Mouse (Mus musculus) neural tube, embryonic 13.5 days (tissue): ENCODE results near the gene Gprc5b. TPM values are rescaled to one million over a fixed set of nuclear protein-coding genes. Genes with fewer than 3 reads are reported as not detected.

ENCODE experiments used
- ATAC-seq: fragments of 200-750 bp; cut with Nextera tagmentation; 2 replicates; pipeline ENCODE4 v1.8.0; 2017; ENCODE audit warnings: low read depth, mild to moderate bottlenecking, moderate TSS enrichment, moderate library complexity
- H3K27ac ChIP-seq: fragments of 300-500 bp; sonication (generic); replicated peaks from 2 replicates; pipeline ENCODE4 v1.5.1; 2015; ENCODE audit warnings: moderate library complexity, mild to moderate bottlenecking, inconsistent platforms
- H3K27me3 ChIP-seq: fragments of 300-500 bp; sonication (generic); 2 replicates; pipeline ENCODE4 v1.6.1; 2015; ENCODE audit warnings: mild to moderate bottlenecking, inconsistent platforms
- H3K36me3 ChIP-seq: fragments of 300-500 bp; sonication (generic); 2 replicates; pipeline ENCODE4 v1.6.1; 2015; ENCODE audit warnings: mild to moderate bottlenecking, inconsistent platforms
- H3K4me1 ChIP-seq: fragments of 300-500 bp; sonication (generic); replicated peaks from 2 replicates; pipeline ENCODE4 v1.6.1; 2015; ENCODE audit warnings: inconsistent platforms
- H3K4me2 ChIP-seq: fragments of 300-500 bp; sonication (generic); 2 replicates; pipeline ENCODE4 v1.6.1; 2015; ENCODE audit warnings: inconsistent platforms, mild to moderate bottlenecking, moderate library complexity
- H3K4me3 ChIP-seq: fragments of 300-500 bp; sonication (generic); 2 replicates; pipeline ENCODE4 v1.5.1; 2015; ENCODE audit warnings: mild to moderate bottlenecking, inconsistent platforms
- H3K9ac ChIP-seq: fragments of 300-500 bp; sonication (generic); 2 replicates; pipeline ENCODE4 v1.6.1; 2015; ENCODE audit warnings: moderate library complexity, mild to moderate bottlenecking, inconsistent platforms
- H3K9me3 ChIP-seq: fragments of 300-500 bp; sonication (generic); 2 replicates; pipeline ENCODE4 v1.6.1; 2016; ENCODE audit warnings: inconsistent platforms
- WGBS: fragments of 180-500 bp; shearing (Covaris S2); methylation state at CpG from one replicate; pipeline ENCODE4 v1.1.7; 2015; 5-methylcytosine and 5-hydroxymethylcytosine counted together
- polyA plus RNA-seq: library from polyadenylated mRNA; unstranded; fragments of >200 nt; fragmentation: Nextera tagmentation; extraction: Ambion mirVana; gene quantifications from 2 replicates; pipeline ENCODE4 v1.2.1, GENCODE M21; 2015

Gprc5b gene
- polyA plus RNA-seq, 1 experiment from 2014 or later = 6.9 TPM

DNA sequence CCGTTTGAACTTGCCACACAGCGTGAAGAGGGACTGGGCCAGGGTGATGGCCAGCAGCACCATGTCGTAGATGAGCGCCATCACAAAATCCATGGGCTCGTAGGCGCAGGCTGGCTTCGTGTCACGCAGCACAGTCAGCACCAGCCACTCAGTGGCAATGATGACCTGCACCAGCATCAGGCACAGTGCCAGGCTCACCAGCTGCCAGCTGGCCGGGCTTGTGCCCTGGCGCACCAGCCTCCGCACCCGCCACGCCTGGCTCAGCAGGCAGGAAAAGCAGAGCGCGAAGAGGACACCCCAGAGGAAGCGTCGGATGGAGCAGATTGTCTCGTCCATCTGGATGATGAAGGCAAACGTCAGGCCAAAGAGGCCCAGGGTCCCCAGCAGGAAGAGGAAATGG is 11.1 kb downstream of the Gprc5b start:
- H3K36me3 ChIP-seq = 0 out of 2 replicates have a peak, but pooled peaks cover 12% of the 10 kb centered on the region
- peaks cover 37% of the 10 kb centered on the region for H3K4me1 ChIP-seq
- no peak overlapping the region for H3K4me3 ChIP-seq
- H3K27ac ChIP-seq = peak overlapping the region; percentile 30
- H3K27me3 ChIP-seq = no peaks in the 10 kb centered on the region
- H3K4me2 ChIP-seq = no peak overlapping the region
- ATAC-seq = peak; percentile 56
- H3K9me3 ChIP-seq = no peaks in the 10 kb centered on the region
- H3K9ac ChIP-seq = no peak overlapping the region
- 72% methylated on average over 19 of the region's 19 CpGs for WGBS

DNA sequence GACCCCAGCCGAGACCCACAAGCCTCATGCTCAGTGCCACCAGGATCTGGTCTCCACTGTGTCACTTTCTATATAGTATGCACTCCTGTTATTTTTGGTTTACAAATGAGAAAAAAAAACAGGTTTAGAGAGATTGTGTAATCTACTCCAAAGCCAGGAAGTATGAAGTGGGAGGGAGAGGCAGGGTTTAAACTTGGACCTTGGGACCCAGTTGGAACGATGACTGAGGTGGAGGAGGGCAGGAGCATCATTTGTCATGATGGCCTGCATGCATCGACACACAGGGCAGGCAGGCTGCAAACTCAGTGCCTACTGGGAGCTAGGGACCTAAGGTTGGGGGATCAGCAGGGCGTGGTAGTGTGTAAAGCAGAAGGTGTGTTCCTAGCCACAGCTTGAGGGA is 12.4 kb downstream of the Gprc5b start:
- Histone ChIP-seq H3K4me2 (no peak overlapping the region), H3K27me3 (no peaks in the 10 kb centered on the region), H3K9ac (no peak overlapping the region), H3K4me3 (no peak overlapping the region), H3K27ac (no peak overlapping the region), H3K36me3 (0 out of 2 replicates have a peak, but pooled peaks cover 12% of the 10 kb centered on the region), H3K4me1 (peaks cover 40% of the 10 kb centered on the region), H3K9me3 (no peaks in the 10 kb centered on the region)
- no peak for ATAC-seq
- 84% methylated on average over 4 of the region's 4 CpGs for WGBS

DNA sequence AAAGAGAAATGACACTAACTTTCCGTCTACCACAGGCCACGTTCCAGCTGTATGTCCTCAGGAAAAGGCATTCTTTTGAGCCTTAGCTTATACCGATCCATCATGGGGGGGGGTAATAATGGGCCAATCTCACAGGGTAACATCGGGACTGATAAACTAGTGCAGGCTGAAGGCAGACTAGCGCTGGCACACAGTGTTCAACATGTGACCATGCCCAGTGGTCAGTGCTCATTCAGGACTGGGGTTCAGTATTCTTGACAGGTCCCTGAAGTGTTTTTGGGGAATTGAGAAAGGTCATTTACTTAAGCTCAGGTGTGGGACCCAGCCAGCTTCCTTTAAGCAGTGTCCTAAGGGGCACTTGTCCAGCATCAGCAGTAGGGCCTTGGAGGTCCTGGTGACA is 13.2 kb downstream of the Gprc5b start:
- no peak overlapping the region for H3K4me2 ChIP-seq
- no peaks in the 10 kb centered on the region for H3K9me3 ChIP-seq
- 0 out of 2 replicates have a peak overlapping the region, but pooled peaks have one; percentile 1 for H3K9ac ChIP-seq
- H3K36me3 ChIP-seq = 0 out of 2 replicates have a peak, but pooled peaks cover 12% of the 10 kb centered on the region
- no peak overlapping the region for H3K27ac ChIP-seq
- 87% methylated on average over 5 of the region's 5 CpGs for WGBS
- no peaks in the 10 kb centered on the region for H3K27me3 ChIP-seq
- ATAC-seq = no peak
- peaks cover 40% of the 10 kb centered on the region for H3K4me1 ChIP-seq
- no peak overlapping the region for H3K4me3 ChIP-seq

GRCm38 (mm10) chr7:118981346-118981745 is 13.7 kb downstream of the Gprc5b start:
- Histone ChIP-seq H3K4me1 (peaks cover 42% of the 10 kb centered on the region), H3K27me3 (no peaks in the 10 kb centered on the region), H3K9ac (0 out of 2 replicates have a peak overlapping the region, but pooled peaks have one; percentile 1), H3K4me3 (no peak overlapping the region), H3K36me3 (0 out of 2 replicates have a peak, but pooled peaks cover 12% of the 10 kb centered on the region), H3K27ac (no peak overlapping the region), H3K4me2 (no peak overlapping the region), H3K9me3 (no peaks in the 10 kb centered on the region)
- WGBS = 85% methylated on average over 4 of the region's 4 CpGs
- no peak for ATAC-seq

- H3K4me2 ChIP-seq = no peak overlapping the region
- peaks cover 40% of the 10 kb centered on the region for H3K4me1 ChIP-seq
- ATAC-seq = no peak
- no peaks in the 10 kb centered on the region for H3K27me3 ChIP-seq
- 87% methylated on average over 9 of the region's 9 CpGs for WGBS
- no peak overlapping the region for H3K9ac ChIP-seq
- H3K9me3 ChIP-seq = no peaks in the 10 kb centered on the region
- no peak overlapping the region for H3K4me3 ChIP-seq
- H3K27ac ChIP-seq = no peak overlapping the region
- H3K36me3 ChIP-seq = peaks cover 17% of the 10 kb centered on the region; the same call in 1 of the 2 replicates
Measured at GRCm38 (mm10) chr7:118979708-118980107, 15.3 kb downstream of the Gprc5b start.

DNA sequence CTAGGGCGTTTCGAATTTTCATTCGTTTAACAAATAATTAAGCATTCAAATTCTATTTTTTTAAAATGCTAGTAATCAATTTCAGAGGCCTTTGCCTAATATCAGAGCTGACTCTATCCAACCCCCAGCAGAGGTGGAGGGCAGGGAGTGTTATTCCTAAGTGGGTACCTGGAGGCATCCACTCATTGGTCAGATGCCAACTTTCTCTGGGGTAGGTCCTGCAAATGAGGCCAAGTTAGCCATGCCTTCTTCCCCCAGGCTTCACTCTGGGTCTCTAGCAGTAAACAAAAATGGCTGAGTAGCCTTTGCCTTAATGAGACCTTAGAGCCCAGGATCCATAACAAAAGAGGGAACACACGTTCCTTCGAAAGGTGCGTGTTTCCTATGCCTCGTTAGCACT is 15.9 kb downstream of the Gprc5b start:
- H3K27ac ChIP-seq = no peak overlapping the region
- no peak overlapping the region for H3K4me3 ChIP-seq
- H3K9me3 ChIP-seq = no peaks in the 10 kb centered on the region
- H3K4me1 ChIP-seq = peaks cover 37% of the 10 kb centered on the region
- no peak for ATAC-seq
- peaks cover 22% of the 10 kb centered on the region; the same call in 1 of the 2 replicates for H3K36me3 ChIP-seq
- H3K27me3 ChIP-seq = no peaks in the 10 kb centered on the region
- H3K4me2 ChIP-seq = no peak overlapping the region
- H3K9ac ChIP-seq = no peak overlapping the region
- WGBS = 87% methylated on average over 7 of the region's 7 CpGs

DNA sequence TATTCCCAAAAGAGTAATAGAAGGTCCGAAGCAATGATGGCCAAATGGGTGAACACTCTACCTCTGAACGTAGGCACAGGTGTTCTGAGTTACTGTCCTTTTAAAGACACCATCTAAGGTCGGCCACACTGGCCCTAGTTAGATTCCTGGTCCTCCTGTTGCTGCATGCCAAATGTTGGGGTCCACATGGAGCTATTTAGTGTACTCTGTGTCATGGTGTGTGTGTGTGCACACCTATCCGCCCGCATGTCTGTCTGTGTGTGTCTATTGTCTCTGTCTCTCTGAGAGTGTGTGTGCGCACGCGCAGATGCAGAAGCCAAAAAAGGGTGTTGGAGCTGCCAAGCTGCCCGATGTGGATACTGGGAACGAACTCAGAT is 17.9 kb downstream of the Gprc5b start:
- ATAC-seq = no peak

DNA sequence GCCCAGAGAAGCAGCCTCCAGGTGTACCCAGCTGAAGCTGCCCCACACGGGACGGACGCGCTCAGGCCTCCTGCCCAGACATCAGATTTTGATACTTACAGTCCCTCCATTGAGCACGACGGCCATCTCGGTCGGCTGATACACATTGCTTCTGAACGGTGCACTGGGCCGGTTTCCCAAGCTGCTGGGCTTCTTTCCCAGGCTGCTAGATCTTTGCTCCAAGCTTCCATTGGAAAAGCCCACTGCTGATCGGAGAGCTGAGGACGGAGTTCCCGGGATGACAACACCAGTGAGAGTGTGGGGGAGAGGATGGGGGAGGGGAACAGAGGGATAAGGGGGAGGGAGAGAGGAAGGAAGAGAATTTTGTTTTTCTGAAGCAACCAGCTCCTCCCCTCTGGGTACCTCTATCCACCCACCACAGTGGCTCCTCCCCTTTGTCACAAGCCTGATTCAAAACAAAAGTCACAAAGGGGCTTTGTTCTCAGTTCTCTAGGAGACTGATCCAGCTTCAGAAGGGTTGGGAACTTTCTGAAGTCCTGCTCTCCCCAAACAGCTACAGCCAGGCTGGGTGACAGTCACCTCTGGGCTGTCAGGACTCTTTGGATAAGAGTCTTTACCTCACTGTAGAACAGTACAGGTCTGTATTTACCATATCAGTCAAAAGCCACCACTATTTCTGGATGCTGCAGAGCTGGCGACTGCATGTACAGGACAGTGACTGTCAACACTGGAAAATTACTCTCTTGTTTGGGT is 18.4 kb downstream of the Gprc5b start:
- Histone ChIP-seq H3K9ac (peak overlapping the region; percentile 55; the same call in 1 of the 2 replicates), H3K4me3 (peak overlapping the region; percentile 21), H3K36me3 (peaks cover 19% of the 10 kb centered on the region; the same call in 1 of the 2 replicates), H3K27ac (peak overlapping the region; percentile 59), H3K9me3 (no peaks in the 10 kb centered on the region), H3K27me3 (no peaks in the 10 kb centered on the region), H3K4me2 (peak overlapping the region; percentile 40), H3K4me1 (peaks cover 48% of the 10 kb centered on the region)
- ATAC-seq = peak; percentile 57
- WGBS = 42% methylated on average over 14 of the region's 14 CpGs

More for the DNA sequence above, 17.9 kb downstream of the Gprc5b start:
- Histone ChIP-seq H3K27ac (peak overlapping the region; percentile 59), H3K4me3 (no peak overlapping the region), H3K9ac (no peak overlapping the region), H3K4me2 (peak overlapping the region; percentile 40; the same call in 1 of the 2 replicates), H3K27me3 (no peaks in the 10 kb centered on the region), H3K4me1 (peaks cover 44% of the 10 kb centered on the region), H3K36me3 (peaks cover 19% of the 10 kb centered on the region; the same call in 1 of the 2 replicates), H3K9me3 (no peaks in the 10 kb centered on the region)
- 75% methylated on average over 10 of the region's 10 CpGs for WGBS

DNA sequence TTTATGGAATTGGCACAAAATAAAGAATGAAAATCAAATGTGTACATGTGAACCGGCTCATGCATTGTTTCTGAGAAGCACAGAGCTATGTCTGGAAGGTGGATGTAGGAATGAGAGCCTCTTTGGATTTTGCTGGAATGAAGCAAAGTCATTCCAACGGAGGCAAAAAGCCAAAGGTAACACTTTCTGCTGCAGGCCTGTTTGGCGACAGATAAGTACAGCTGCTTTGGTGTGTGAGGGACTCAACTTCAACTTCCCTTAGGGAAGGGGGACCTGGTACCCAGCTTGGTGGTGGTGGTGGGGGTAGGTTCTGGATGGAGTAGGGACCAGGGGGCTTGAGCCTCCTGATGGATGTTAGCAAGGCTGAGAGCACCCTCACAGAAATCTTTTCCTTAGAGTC is 19.2 kb downstream of the Gprc5b start:
- no peaks in the 10 kb centered on the region for H3K9me3 ChIP-seq
- WGBS = 89% methylated on average over 3 of the region's 3 CpGs
- H3K36me3 ChIP-seq = peaks cover 19% of the 10 kb centered on the region; the same call in 1 of the 2 replicates
- peak overlapping the region; percentile 21; the same call in 1 of the 2 replicates for H3K4me3 ChIP-seq
- peaks cover 52% of the 10 kb centered on the region for H3K4me1 ChIP-seq
- H3K27me3 ChIP-seq = no peaks in the 10 kb centered on the region
- H3K9ac ChIP-seq = no peak overlapping the region
- ATAC-seq = no peak
- H3K4me2 ChIP-seq = peak overlapping the region; percentile 40
- H3K27ac ChIP-seq = no peak overlapping the region; the same call in 1 of the 2 replicates

DNA sequence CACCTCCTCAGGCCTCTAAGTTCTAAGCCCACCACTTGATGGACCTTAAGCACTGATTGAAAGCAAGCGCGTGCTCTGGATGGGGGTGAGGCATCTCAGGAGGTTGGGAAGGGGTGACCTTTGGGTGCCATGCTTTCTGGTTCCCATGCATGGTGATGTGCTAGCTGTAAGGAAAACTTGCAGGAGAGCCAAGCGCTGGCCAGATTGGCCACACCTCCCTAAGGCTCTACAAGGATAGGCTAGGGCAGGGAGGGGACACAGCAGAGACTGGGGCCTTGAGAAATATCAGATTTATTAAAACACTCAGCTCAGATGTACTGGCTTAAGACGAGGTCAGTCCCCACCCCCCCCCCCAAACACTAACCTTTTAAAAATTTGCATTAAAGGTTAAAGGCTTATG is 21.6 kb downstream of the Gprc5b start:
- no peaks in the 10 kb centered on the region for H3K9me3 ChIP-seq
- H3K4me3 ChIP-seq = no peak overlapping the region
- peaks cover 44% of the 10 kb centered on the region for H3K4me1 ChIP-seq
- 91% methylated on average over 4 of the region's 4 CpGs for WGBS
- peak overlapping the region; percentile 13; the same call in 1 of the 2 replicates for H3K27ac ChIP-seq
- ATAC-seq = no peak
- H3K4me2 ChIP-seq = no peak overlapping the region
- no peak overlapping the region for H3K9ac ChIP-seq
- H3K36me3 ChIP-seq = peaks cover 18% of the 10 kb centered on the region; the same call in 1 of the 2 replicates
- no peaks in the 10 kb centered on the region for H3K27me3 ChIP-seq

DNA sequence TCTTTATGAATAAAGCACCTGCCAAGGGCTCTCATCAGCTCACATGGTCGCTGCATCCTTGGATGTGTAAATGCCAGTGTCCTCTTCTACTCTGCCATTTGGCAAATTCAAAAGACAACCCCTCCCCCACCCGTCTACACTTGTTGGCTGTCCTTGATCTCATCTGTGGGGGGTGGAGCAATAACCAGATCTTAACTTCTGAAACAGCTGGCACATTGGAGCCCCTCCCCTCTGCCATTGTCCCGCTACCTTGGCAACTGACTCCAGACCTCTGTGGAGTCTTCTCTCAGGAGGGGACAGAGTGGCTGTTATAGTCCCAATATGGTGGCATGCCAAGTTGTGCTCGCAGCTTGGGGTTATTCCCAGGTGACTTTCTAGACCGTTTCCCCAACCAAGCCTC is 22.7 kb downstream of the Gprc5b start:
- Histone ChIP-seq H3K9me3 (no peaks in the 10 kb centered on the region), H3K9ac (no peak overlapping the region), H3K4me2 (no peak overlapping the region), H3K4me3 (no peak overlapping the region), H3K4me1 (peaks cover 41% of the 10 kb centered on the region), H3K27me3 (no peaks in the 10 kb centered on the region), H3K27ac (peak overlapping the region; percentile 13; the same call in 1 of the 2 replicates), H3K36me3 (peaks cover 18% of the 10 kb centered on the region; the same call in 1 of the 2 replicates)
- no peak; the same call in 1 of the 2 replicates for ATAC-seq
- WGBS = 34% methylated on average over 5 of the region's 5 CpGs

DNA sequence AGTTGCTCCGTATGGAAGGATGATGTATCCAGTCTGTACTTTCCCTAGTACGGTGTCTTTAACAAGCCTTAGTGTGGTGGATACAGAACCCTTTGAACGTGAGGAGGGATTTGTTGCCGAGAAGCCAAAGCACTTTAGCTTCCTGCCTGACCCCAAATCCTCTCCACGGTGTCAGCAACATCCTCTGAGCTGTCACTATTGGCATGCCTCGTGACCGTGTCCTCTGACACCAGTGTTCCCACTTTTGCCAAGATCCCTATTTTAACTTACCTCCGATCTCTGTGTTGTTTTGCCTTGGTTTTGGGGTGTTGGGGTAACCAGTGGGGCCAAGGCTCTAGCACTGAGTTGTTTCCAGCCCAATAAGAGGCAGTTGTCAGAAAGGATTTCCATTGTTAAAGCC is 23.5 kb downstream of the Gprc5b start:
- Histone ChIP-seq H3K4me2 (no peak overlapping the region), H3K36me3 (peaks cover 18% of the 10 kb centered on the region; the same call in 1 of the 2 replicates), H3K4me3 (no peak overlapping the region), H3K4me1 (peaks cover 33% of the 10 kb centered on the region), H3K9ac (no peak overlapping the region), H3K27ac (no peak overlapping the region), H3K9me3 (no peaks in the 10 kb centered on the region), H3K27me3 (no peaks in the 10 kb centered on the region)
- 81% methylated on average over 8 of the region's 8 CpGs for WGBS
- ATAC-seq = no peak
